Mouse (Mus musculus): ENCODE results near the gene Tagln2.

Tagln2 gene

DNA sequence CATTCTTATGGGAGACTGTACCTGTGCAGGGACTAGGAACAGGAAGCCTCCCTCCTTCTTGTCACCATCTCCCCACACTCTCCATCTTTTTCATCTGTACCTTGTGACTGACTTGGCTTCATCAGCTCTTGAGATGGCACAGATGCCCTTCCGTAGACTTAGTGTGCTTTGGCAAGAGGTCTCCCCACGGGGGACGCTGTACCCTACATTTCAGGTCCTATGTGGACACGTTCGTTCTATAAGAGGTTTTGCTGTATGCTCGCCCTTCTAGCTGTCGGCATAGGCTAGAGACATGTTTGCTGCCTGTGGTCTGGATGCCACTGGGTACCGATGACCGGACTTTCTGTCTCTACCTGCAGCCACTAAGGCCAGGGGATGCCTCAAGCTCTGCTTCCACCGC lies 27.6 kb downstream of the Tagln2 start:
- no peak for DNase-seq

DNA sequence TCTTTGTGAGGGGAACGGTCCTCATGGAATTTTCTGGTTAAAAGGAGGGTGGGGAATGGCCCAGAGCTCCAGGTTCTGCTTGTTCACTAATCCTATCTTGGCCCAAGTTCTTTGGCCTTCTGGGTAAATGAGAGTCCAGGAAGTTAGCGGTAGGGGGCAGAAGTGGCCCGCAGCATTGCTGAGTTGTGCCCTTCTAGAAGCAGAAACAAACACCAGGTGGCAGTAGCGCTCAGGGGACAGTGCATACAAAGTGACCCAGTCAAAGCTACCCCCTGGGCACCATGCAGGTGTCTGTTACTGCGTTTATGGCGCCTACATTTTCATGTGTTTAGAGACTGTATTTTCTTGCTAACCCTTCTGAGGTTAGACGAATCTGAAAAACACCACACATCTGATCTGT lies 28.9 kb downstream of the Tagln2 start:
- peak; percentile 92 for DNase-seq

GRCm38 (mm10) chr1:172530544-172531220 lies 30.8 kb downstream of the Tagln2 start:
- DNase-seq = peak; percentile 48

DNA sequence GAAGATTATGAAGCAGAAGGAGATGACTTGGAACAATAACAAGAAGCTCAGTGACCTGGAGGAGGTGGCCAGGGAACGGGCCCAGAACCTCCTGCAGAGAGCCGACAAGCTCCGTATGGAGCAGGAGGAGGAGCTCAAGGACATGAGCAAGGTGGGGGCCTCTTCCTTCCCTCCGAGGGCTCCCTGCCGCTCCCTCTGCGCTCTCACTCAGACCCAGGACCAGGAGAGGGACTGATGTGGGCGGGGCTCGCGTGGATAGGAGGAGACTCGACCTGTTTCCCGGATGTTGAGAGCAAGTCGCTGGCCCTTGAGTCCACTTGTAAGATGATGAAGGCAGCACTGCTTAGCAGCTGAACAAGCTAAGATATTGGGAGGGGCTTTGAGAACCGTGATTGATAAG lies 32.7 kb downstream of the Tagln2 start:
- DNase-seq = peak; percentile 80

- no peak for DNase-seq
Observed at GRCm38 (mm10) chr1:172535116-172535515, 35.3 kb downstream of the Tagln2 start.

- no peak for DNase-seq
Observed at GRCm38 (mm10) chr1:172539827-172540226, 40.0 kb downstream of the Tagln2 start.

DNA sequence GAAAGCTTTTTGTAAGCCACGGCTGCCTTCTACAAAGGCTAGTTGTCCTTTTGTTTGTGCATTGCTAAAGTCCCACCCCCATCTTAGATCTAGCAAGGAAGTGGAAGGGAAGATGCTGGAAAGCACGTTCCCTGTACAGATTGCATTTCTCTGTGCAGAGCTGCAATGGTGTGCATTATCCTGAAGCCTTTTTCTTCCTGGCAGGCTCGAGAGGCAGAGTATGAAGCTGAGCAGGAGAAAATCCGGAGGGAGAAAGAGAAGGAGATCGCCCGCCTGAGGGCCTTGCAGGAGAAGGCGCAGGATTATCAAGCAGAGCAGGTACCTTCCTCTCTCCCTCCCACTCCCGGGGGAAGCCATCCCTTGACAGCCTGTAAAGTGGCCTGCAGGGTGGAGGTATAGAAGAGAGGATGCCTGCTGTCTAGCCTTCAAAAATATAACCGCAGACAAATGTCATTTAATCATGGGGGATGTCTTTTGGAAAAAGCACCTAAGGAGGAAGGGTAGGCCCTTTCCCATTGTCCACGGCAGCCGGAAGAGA lies 40.5 kb downstream of the Tagln2 start:
- no peak for DNase-seq

GRCm38 (mm10) chr1:172546062-172546461 lies 46.2 kb downstream of the Tagln2 start:
- no peak for DNase-seq

GRCm38 (mm10) chr1:172548501-172548900 lies 48.7 kb downstream of the Tagln2 start:
- DNase-seq = no peak

GRCm38 (mm10) chr1:172549314-172549713 lies 49.5 kb downstream of the Tagln2 start:
- DNase-seq = no peak

DNA sequence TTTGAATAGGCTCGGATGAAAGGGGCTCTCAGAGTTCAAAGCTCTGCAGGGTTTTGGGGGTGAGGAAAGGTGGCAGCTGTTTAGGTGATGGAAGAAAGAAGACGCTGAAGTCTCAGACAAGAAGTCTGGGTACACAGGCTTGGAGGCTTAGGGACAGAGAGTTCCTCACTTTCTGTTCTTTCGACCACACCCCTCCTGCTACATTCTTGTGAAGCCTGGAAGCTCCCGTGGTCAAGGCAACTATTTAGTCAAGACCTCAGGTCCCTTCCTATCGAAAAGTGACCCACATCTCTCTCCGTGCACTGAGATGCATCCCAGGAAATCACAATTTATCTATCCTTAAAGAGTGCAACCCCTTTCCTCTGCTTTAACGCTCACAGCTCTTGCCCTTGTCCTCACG lies 49.9 kb downstream of the Tagln2 start:
- no peak for DNase-seq

- peak; percentile 84 for DNase-seq
Observed at GRCm38 (mm10) chr1:172550551-172550951, 50.7 kb downstream of the Tagln2 start.

DNA sequence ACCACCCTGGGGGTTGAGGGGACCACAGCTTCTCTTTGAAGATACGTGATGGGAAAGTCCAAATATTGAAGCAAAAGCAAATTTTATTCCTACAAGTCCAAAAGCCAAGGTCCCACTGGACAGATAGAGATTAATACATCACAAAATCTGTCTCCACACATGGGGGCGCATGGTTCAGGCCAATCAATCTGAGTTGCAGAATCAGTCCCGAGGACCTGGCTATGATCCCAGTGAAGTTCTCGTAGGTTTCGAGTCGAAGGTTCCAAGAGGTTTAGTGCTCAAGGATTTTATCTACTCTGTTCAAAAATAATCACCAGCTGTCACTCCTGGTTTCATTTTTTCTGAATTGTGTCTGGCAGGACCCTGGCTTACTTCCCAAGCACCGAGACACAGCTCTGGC lies 51.2 kb downstream of the Tagln2 start:
- no peak for DNase-seq

DNA sequence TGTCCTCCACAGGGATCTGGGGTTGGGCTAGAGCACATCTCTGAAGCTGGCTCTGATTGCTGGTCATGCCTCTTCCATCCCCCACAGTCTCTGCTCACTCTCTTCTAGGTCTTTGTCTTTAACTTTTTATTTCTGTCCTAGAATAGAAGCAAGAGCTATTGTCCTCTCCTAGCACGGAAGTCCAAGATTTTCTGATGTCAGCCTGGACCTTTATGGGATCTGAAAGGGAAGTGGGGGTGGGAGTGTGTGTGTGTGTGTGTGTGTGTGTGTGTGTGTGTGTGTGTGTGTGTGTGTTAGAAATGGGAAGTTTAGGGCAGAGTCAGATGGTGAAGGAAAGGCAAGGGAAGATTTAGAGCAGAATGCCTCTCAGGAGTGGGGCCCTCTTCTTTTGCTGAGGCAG lies 52.8 kb downstream of the Tagln2 start:
- DNase-seq = no peak

DNA sequence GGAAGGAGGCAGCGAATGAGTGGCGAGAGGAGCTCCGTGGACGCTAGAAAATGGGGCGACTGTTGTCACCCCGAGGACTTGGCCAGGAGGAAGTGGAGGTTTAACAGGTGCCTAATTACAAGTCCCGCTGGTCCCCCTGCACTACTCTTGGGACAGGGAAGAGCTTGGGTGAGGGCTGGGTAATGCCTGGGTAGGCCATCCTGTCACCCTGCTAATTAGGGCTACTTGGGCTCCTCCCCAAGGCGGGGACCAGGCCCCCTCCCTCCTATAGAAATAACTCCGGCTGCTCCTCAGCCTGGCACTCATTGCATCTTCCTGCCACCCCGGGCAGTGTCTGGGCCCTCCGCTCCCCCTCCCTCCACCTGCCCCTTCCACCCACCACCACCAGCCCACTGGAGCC lies 55.8 kb downstream of the Tagln2 start, which contains the start of gene Vsig8:
Gene Vsig8, plus strand, starts transcription at position 301 of the 400 bp plus-strand sequence.
- no peak for DNase-seq
